Mouse (Mus musculus) spleen, postnatal 14 days (tissue): ENCODE data around the gene Fubp1.

Experiments used
- DNase-seq, 2 experiments: peaks; one replicate each; pipeline ENCODE4 v3.0.0; 2021 to 2022; ENCODE audit warnings: low spot score in 2 of 2

The Fubp1 gene

DNA sequence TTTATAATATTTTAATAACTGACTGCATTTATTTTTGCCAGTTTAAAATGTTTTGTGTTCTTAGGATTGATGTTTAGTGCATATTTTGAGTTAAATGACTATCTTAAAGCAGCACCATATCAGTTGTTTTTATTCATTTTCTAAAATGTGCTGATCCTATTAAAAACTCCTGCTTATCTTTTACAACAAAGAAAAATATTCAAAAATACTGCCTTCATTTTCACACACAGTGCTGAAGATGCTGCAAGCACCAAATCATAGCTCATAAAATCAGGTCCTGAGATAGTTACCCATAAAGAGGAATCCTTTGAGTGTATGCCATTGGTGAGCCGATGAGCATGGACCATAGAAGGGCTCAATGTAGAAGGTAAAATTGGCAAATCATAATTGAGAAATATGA, 25.0 kb downstream of the Fubp1 start:
- no peak for DNase-seq

DNA sequence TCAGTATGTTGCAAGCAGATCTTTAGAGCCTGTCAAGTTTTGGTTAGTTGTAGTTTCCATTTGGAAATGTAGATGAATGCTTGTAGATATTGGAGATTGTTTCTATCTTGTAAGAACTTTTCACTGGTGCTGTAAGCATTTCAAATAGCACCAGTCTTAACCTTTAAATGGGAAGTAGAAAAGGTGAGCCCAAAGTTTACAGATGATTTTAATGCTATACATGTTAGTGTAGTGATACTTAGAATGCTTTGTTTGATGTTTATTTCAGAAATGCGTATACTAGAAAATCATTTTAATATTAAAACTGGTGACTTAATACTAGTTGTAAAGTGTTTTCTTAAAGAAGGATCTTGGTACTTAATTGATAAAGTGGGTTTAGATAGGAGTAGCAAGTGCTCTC, 25.6 kb downstream of the Fubp1 start:
- no peak for DNase-seq

DNA sequence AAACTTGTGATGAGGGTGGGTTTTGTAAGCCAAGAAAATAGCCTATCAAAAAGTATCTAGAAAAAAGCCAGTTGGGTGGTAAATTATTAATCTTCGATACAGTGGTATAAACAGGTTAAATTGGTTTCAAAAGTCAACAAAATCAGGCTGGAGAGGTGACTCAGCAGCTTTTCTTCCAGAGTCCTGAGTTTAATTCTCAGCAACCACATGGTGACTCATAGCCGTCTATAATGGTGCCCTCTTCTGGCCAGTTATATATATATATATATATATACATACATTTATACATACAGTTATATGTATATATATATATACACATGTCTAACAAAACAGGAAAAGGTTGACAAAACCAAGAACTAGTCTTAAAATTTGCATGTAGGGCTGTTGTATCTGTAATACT, 28.6 kb downstream of the Fubp1 start:
- DNase-seq: no peak

DNA sequence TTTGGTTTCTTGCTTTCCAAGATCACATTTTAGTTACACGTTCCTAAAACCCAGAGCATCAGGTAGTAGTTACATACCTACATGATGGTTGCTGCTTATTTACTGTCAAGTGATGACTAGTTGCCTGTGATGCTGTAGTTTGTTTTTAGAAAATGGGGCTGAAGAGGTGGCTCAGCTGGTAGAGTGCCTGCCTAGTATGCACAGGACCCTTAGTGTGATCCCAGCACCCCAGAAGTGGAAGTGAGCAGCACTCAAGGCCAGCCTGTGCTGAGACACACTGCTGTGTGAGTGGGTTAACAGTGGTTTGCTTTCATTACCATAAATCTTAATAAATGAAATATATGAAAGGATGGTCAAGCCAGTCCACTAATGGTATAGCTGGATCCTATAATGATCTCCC, 29.4 kb downstream of the Fubp1 start:
- DNase-seq: no peak

DNA sequence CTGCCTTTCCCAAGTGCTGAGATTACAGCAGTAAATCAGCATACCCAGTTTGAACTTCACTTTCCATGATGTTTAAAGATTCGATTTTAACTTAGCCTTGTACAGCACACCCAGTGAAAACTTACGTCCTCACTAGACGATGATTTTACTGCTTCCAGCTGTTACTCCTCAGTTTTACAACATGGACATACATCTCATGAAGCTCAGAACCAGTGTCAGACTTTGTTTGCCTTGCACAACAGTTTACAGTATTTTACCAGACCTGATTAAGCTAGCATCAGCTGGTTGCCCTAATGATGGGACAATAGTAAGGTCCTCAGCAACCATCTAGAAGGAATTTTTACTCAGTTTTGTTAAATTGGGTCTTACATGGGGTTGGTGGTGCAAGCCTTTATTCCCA, 30.9 kb downstream of the Fubp1 start:
- DNase-seq: no peak

DNA sequence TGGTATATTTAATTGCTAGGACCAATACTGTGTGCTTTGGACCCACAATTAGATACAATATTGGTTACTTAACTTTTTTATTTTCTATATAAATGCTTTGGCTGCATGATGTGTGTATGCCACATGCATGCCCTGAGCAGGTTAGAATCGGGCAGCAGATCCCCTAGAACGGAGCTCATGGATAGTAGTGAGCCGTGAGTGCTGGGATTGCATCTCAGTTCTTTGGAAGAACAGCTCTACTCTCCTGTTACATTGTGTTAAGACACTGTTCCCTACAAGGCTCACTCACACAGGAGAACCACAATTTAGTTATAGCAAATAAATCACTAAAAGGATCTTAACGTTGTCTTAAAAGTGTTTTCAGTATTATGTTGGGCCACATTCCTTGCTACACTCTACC, 33.1 kb downstream of the Fubp1 start:
- no peak for DNase-seq

DNA sequence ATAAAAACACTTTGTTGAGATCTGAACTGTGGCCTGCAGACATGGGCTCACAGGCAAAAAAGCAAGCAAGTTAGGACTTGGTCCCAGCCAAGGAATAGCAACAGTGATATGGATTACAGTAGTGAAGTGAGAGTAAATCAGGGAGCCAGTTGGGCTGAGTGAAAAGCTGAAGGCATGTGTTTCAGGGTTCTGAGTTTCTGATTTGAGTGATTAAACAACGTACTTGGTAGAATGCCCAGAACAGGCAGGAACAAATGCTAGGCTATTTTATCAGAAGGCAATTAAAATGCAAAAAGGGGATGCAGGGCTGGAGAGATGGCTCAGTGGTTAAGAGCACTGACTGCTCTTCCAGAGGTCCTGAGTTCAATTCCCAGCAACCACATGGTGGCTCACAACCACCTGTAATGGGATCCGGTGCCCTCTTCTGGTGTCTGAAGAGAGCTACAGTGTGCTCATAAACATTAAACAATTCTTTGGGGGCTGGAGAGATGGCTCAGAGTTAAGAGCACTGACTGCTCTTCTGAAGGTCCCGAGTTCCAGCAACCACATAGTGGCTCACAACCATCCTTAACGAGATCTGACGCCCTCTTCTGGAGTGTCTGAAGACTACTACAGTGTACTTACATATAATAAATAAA, 35.2 kb downstream of the Fubp1 start:
- no peak for DNase-seq

DNA sequence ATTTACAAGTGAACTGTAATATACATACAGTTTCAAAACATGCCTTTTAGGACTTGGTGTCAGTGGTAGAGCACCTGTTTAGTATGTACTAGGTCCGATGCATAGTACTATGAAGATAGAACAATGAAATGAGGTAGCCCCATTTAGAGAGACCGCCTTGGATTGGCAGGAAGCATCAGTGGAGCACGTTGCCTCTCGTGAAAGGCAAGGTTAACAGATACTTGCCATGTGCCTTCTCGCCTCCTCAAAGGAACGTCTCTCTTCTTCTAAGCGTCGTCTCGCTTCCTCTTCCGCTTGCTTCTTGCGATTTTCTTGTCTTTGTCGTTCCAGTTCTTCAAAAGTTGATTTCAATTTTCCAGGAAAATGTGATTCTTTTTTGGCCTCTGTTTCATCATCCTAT, 37.5 kb downstream of the Fubp1 start:
- no peak for DNase-seq

DNA sequence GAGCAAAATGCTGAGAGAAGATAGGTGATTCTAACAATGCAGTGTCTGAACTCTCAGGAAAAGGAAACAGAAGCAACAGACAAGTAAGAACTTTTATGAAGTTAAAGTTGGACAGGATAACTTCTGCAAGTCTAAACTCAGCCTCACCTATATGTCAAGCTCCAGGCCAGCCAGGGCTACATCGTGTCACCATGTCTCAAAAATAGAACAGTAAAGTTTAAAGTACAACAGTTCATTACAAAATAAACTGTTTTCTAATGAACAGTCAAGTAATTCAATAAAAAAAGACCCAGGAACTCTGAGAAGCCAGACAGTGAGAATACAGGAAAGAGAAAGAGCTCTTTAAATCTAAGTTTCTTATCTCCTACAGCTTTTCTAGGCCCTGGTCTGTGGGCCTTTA, 40.3 kb downstream of the Fubp1 start:
- no peak for DNase-seq

DNA sequence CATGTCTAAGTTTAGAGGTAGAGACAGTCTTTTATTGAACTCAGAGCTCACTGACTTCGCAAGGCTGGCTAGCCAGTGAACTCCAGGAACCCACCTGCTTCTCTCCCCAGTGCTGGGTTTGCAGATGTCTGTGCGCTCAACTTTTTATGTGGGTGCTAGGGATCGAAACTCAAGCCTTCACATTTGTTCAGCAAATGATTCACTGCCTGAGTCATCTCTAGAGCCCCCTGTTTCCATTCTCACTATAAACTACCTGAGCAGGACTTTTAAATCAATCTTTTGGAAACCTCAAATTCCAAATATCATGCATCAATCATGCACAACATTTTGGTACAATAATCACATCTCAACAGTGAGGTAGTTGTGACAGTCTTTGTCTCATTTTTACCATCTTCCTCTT, 47.3 kb downstream of the Fubp1 start:
- DNase-seq: no peak

DNA sequence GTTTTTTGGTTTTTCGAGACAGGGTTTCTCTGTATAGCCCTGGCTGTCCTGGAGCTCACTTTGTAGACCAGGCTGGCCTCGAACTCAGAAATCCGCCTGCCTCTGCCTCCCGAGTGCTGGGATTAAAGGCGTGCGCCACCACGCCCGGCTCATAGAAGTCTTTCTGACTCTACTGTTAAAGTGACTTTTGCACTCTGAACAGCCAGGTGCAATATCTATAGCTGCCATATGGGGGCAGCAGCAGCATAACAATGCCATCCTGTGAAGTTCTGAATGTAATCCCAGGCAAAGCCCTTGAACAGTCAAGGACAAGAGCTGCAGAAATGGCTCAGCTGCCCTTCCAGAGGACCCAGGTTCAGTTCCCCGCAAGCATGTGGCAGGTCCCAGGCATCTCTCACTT, 49.2 kb downstream of the Fubp1 start:
- peak; percentile 24 to 48 for DNase-seq

DNA sequence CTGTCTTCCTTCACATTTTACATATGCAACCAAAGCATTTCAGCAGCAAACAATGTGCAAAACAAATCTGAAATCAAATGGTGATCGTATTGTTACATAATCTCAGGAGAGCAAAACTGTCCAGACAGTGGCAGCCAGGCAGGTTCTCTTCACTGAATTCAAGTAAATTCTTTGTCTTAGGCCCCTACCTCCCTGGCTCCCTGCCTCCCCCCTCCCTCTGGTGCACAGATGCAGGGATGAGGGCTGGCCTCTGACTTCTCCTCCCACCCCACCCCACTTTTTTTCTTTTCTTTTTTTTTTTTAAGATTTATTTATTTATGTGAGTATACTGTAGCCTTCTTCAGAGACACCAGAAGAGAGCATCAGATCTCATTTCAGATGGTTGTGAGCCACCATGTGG, 50.1 kb downstream of the Fubp1 start:
- DNase-seq: no peak

DNA sequence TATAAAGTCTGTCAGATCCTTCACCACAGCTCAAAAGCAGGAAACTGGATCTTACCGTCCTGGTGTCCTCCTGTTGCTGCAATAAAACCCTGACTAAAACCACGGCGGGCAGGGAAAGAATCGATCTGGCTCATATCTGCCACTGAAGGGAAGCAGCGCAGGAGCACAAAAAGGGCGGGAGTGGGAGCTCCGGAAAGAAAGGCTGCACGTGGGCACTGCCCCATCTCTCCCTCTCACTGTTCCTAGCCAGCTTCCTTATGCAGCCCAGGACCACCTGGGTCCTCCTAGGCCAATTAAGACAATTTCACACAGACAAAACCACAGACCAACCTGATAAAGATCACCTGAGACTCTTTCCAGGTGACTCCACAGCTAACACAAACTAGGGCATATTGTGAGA, 51.2 kb downstream of the Fubp1 start:
- DNase-seq: no peak

DNA sequence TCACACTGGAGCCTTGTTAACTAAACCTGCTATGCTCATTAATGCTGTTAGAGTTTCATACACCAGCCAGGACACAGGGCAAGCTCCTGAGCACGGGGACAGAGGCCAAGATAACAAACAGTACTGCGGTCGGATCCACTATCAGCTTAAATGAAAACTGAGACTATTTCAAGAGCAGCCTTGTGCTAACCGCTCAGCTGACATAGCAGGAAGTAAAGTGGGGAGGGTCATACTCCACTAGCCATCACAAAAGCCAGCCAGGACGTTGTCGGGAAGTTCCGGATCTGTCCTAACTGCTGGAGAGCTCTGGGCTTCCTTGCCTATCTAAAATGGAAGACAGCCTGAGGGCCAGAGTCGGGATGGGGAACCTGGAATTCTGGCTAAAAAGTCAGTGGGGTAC, 51.7 kb downstream of the Fubp1 start:
- DNase-seq: no peak

DNA sequence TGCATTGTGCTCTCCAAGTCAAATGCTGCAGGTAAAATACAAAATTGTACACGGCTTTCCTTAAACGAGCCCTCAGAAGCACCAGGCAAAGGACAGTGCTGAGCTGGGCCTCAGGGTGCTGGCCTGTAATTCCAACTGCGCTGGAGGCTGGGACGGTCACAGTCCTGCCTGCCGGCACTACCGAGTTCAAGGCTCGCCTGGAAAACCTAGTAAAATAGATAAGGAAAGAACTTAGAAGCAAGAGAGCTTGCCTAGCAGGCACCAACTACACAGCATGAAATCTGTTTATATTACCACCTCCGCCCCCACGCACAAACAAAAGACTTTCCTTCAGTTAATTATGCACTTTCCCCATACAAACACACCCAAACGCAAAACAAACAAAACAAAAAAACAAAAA, 54.2 kb downstream of the Fubp1 start:
- DNase-seq: no peak

DNA sequence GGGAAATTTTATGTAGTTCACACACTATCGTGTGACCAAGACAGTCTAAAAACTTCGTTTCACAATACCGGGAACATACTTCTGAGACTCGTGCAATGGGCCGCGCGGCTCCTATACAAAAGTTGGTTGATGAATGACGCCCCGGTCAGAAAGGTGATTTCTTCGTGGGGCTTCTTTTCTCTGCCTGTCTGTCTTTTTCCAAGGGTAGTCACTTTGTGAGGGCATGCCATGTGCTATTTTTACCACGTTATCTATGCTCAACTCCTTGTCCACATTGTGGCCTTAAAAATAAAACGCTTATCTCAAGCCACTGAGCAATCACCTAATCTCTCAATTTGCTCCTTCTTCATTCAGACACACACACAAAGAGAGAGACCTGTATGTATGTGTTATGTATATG, 54.6 kb downstream of the Fubp1 start:
- no peak for DNase-seq

DNA sequence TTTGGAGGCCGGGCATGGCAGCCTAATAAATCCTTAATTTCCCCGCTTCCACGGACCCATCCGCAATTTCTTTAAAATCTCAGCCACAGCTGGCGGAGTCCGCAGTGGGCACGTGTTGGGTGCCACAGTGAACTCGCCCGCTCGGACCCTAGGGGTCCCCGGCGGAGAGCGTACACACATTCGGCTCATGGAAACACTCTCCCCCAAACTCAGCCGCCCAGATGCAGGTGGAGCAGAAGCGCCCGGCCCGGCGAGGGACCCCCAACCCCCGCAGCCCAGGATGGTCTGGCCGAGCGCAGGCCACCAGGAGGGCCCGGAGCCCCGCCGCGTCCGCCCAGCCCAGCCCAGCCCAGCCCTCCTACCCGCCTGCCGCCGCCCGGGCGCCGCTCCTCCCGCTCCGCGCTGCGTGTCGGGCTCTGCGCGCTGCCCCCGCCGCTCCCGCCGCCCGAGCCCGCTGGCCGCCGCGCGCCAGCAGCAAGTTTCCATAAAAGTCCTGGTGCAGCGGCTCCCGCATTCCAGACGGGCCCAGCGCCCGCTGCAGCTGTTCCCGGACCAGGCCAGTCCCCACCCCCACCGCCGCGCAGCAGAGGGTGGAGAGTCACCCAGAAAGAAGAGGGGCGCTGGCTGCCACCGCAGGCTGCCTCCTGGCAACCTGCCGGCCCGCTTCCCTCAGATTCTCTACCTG, 55.3 kb downstream of the Fubp1 start:
- no peak for DNase-seq

DNA sequence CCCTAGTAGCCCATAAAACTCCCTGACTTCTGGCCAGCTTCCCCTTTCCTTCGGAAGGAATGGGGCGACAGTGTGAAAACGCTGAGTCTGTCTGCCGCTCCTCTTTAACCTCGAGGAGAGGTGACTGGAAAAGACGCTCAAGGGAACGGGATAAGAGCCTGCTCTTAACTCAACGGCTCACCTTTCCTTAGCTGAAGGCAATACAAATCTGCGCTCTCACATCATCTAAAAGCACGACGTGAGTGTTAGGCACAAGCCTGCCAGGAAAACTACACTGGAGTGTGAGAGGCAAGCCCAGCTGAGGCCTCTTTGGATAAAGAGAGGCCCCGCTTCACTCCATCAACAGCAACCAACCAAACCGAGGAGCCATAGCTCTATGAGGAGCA, 55.8 kb downstream of the Fubp1 start, which contains the start of gene Nexn:
TSS of gene Nexn (minus strand) at position 315 of the 386 bp plus-strand sequence.
- DNase-seq: no peak

DNA sequence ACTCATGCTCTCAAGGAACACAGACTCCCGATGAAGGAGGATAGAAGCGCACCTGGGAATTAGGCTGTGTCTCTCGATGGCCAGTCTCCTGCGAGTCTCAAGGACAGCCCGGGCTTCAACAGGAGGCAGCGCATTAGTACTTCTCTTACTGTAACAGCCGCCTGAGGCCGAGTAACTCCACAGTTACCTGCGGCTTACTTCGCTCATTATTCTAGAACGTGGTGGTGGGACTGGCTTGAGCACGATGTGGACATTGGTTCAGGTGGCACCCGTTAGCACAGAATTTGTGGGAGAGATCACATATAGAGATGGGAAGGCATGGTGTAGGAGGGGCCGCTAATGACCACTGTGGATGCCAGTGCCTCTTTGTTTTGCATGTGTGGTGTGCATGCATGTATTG, 57.9 kb downstream of the Fubp1 start:
- no peak for DNase-seq

DNA sequence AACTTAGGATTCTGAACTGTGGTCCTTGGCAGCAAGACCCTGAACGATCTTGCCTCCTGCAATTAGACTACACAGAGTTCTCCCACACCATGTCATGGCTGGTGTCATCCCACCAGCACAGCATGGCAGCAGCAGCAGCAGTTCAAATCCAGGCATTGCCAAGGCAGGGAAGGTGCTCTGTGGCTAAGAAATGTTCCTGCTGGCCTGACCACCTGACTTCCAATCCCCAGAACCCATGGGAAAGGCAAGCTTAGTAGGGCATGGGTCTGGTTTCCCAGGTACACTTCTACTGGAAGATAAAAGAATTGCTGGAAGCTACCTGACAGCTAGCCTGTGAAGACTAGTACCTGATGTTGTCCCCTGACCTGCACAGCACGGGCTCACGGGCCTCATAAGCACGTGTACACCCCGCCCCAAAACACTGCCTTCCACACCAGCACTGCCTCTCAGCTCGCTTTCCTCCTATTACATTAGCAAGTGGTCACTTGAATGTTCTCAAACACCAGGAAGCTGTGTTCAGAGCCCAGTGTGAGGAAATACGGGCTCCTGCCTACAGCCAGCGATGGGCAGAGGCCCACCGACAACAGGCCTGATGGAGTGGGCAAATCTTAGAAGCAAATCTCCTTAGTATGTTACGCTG, 61.0 kb downstream of the Fubp1 start:
- no peak for DNase-seq

DNA sequence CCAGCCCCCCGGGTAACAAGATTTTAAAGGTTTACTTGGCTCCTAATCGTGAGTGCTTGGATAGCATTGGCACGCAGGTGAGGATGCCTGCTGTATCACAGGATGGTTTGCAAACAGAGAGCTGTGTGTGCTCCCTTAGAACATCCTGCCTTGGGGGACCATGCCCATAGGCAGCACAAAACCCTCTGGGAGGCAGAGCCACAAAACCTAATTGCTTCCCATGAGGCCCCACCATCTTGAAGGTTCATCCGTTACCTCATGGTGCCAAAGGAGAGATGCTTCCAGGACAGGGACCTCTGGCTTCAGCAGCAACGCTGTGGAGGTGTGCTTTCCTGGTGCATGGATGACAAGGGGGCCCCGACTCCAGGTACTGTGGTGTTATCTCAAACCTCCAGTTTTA, 61.7 kb downstream of the Fubp1 start:
- no peak for DNase-seq

DNA sequence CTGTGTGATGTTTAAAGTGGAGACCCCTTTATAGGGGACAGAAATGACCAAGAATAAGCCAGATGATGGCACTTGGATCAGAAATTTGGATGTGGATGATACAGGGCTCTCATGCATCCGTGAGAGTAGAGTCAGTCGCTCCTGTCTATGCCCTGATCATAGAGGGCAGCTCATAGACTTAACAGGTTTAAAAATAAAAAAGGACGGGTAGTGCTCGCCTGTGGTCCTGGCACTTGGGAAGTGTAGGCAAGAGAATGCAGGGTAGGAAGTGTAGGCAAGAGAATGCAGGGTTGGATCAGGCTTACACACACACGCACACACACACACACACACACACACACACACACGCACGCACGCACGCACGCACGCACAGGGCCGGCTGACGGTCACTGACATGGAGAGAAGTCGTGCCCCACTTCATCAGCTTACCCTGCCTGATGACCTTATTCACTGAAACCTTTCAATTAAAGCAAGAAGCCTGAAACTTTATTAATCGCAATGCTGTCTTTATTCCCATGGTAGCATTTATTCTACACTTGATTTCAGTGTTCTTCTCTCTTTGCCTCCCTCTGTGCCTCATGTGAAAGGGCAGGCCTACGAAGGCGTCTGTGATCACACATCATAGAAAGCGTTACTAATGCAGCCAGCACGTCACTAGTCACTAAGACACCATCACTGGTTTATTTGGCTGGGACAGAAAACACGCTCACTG, 62.9 kb downstream of the Fubp1 start:
- DNase-seq: no peak

DNA sequence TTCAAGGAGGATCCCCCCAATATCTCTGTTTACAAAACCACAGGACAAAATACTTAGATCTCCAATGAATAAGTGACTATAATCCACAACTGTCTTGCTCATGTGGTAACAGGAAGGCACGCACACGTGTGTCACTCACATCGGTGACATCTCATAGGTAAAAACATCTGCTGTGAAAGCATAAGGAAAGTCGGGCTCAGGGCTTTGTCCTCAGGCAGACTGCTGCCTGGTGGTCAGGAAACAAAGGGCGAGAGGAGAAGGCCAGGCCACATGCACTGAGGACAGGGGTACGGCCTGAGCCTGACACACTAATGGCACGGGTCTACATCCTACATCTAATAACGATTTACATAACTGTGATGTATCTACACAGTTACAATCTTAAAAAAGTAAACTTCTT, 64.8 kb downstream of the Fubp1 start:
- no peak for DNase-seq
